Mouse (Mus musculus) hindbrain, embryonic 13.5 days (tissue): Measurements from ENCODE around the gene C1qtnf3. TPM values are rescaled to one million over a fixed set of nuclear protein-coding genes. Genes with fewer than 3 reads are reported as not detected.
A peak's percentile ranks its signal among the peaks of the same experiment; 100 is the strongest.

Experiments
- ATAC-seq: fragments of 200-750 bp; cut with Nextera tagmentation; 2 replicates; pipeline ENCODE4 v1.8.0; 2017; ENCODE audit warnings: moderate TSS enrichment; ENCODE audit not compliant: low FRiP score
- H3K27ac ChIP-seq: fragments of 300-500 bp; sonication (generic); 2 replicates; pipeline ENCODE4 v1.5.1; 2015; ENCODE audit warnings: inconsistent platforms, mild to moderate bottlenecking, moderate library complexity
- H3K27me3 ChIP-seq: fragments of 300-500 bp; sonication (generic); 2 replicates; pipeline ENCODE4 v1.6.1; 2015; ENCODE audit warnings: mild to moderate bottlenecking, inconsistent platforms
- H3K36me3 ChIP-seq: fragments of 300-500 bp; sonication (generic); 2 replicates; pipeline ENCODE4 v1.6.1; 2015; ENCODE audit warnings: mild to moderate bottlenecking, inconsistent platforms
- H3K4me1 ChIP-seq: fragments of 300-500 bp; sonication (generic); replicated peaks from 2 replicates; pipeline ENCODE4 v1.6.1; 2015; ENCODE audit warnings: inconsistent platforms
- H3K4me2 ChIP-seq: fragments of 300-500 bp; sonication (generic); 2 replicates; pipeline ENCODE4 v1.6.1; 2015; ENCODE audit warnings: inconsistent platforms, mild to moderate bottlenecking, moderate library complexity
- H3K4me3 ChIP-seq: fragments of 300-500 bp; sonication (generic); 2 replicates; pipeline ENCODE4 v1.5.1; 2015; ENCODE audit warnings: mild to moderate bottlenecking, inconsistent platforms
- H3K9ac ChIP-seq: fragments of 300-500 bp; sonication (generic); 2 replicates; pipeline ENCODE4 v1.6.1; 2015; ENCODE audit warnings: mild to moderate bottlenecking, inconsistent platforms
- H3K9me3 ChIP-seq: fragments of 300-500 bp; sonication (generic); 2 replicates; pipeline ENCODE4 v1.6.1; 2016; ENCODE audit warnings: inconsistent platforms
- WGBS: fragments of 180-500 bp; shearing (Covaris S2); methylation state at CpG from one replicate; pipeline ENCODE4 v1.1.7; 2015; 5-methylcytosine and 5-hydroxymethylcytosine counted together
- polyA plus RNA-seq: library from polyadenylated mRNA; unstranded; fragments of >200 nt; fragmentation: Nextera tagmentation; extraction: Ambion mirVana; gene quantifications from 2 replicates; pipeline ENCODE4 v1.2.1, GENCODE M21; 2015

C1qtnf3 gene
- 3.5 and 3.7 TPM in 2 replicates for polyA plus RNA-seq

GRCm38 (mm10) chr15:10951951-10952759 is at the start of gene C1qtnf3:
Gene C1qtnf3, plus strand, starts transcription at chr15:10952332.
- Histone ChIP-seq H3K4me1 (peaks cover 16% of the 10 kb centered on the region), H3K36me3 (no peaks in the 10 kb centered on the region), H3K4me3 (0 out of 2 replicates have a peak within 1 kb of the TSS, but pooled peaks have one; percentile 12), H3K9me3 (no peaks in the 10 kb centered on the region), H3K27me3 (no peaks in the 10 kb centered on the region), H3K4me2 (peak within 1 kb of the TSS; percentile 38), H3K27ac (peak within 1 kb of the TSS; percentile 46), H3K9ac (no peak within 1 kb of the TSS)
- ATAC-seq, result peak; percentile 70
- 59% methylated on average over 23 of the region's 23 CpGs for WGBS

- WGBS, result 87% methylated on average over 4 of the region's 4 CpGs
- H3K4me3 ChIP-seq, result no peak overlapping the region
- no peaks in the 10 kb centered on the region for H3K4me1 ChIP-seq
- no peak overlapping the region for H3K27ac ChIP-seq
- H3K27me3 ChIP-seq, result no peaks in the 10 kb centered on the region
- no peak overlapping the region for H3K4me2 ChIP-seq
- no peak for ATAC-seq
- H3K9me3 ChIP-seq, result no peaks in the 10 kb centered on the region
- H3K9ac ChIP-seq, result no peak overlapping the region
- no peaks in the 10 kb centered on the region for H3K36me3 ChIP-seq
Observed at GRCm38 (mm10) chr15:10902360-10902759, 49.8 kb upstream of the C1qtnf3 start.

- no peaks in the 10 kb centered on the region for H3K4me1 ChIP-seq
- no peak overlapping the region for H3K9ac ChIP-seq
- 83% methylated on average over 4 of the region's 4 CpGs for WGBS
- no peaks in the 10 kb centered on the region for H3K36me3 ChIP-seq
- no peak for ATAC-seq
- H3K4me3 ChIP-seq, result no peak overlapping the region
- no peaks in the 10 kb centered on the region for H3K27me3 ChIP-seq
- H3K27ac ChIP-seq, result no peak overlapping the region
- no peak overlapping the region for H3K4me2 ChIP-seq
- no peaks in the 10 kb centered on the region for H3K9me3 ChIP-seq
Observed at GRCm38 (mm10) chr15:10916611-10917311, 35.4 kb upstream of the C1qtnf3 start.

GRCm38 (mm10) chr15:10917312-10917660 is 34.8 kb upstream of the C1qtnf3 start:
- H3K4me2 ChIP-seq, result no peak overlapping the region
- H3K9ac ChIP-seq, result no peak overlapping the region
- no peak for ATAC-seq
- no peaks in the 10 kb centered on the region for H3K27me3 ChIP-seq
- no peaks in the 10 kb centered on the region for H3K4me1 ChIP-seq
- no peaks in the 10 kb centered on the region for H3K36me3 ChIP-seq
- no peak overlapping the region for H3K4me3 ChIP-seq
- no peaks in the 10 kb centered on the region for H3K9me3 ChIP-seq
- no peak overlapping the region for H3K27ac ChIP-seq
- WGBS, result 91% methylated on average over 3 of the region's 3 CpGs

- ATAC-seq, result no peak
- Histone ChIP-seq H3K36me3 (no peaks in the 10 kb centered on the region), H3K9me3 (no peaks in the 10 kb centered on the region), H3K27ac (no peak overlapping the region), H3K27me3 (no peaks in the 10 kb centered on the region), H3K4me2 (no peak overlapping the region), H3K4me3 (no peak overlapping the region), H3K4me1 (0 out of 2 replicates have a peak, but pooled peaks cover 4% of the 10 kb centered on the region), H3K9ac (no peak overlapping the region)
- WGBS, result 79% methylated on average over 5 of the region's 5 CpGs
Observed at GRCm38 (mm10) chr15:10920212-10920611, 31.9 kb upstream of the C1qtnf3 start.

GRCm38 (mm10) chr15:10921064-10921463 is 31.1 kb upstream of the C1qtnf3 start:
- Histone ChIP-seq H3K27ac (no peak overlapping the region), H3K36me3 (no peaks in the 10 kb centered on the region), H3K4me3 (no peak overlapping the region), H3K9ac (no peak overlapping the region), H3K4me2 (no peak overlapping the region), H3K9me3 (no peaks in the 10 kb centered on the region), H3K4me1 (0 out of 2 replicates have a peak, but pooled peaks cover 4% of the 10 kb centered on the region), H3K27me3 (no peaks in the 10 kb centered on the region)
- 36% methylated on average over 4 of the region's 4 CpGs for WGBS
- no peak for ATAC-seq

GRCm38 (mm10) chr15:10922061-10922460 is 30.1 kb upstream of the C1qtnf3 start:
- Histone ChIP-seq H3K9ac (no peak overlapping the region), H3K36me3 (no peaks in the 10 kb centered on the region), H3K9me3 (no peaks in the 10 kb centered on the region), H3K4me1 (0 out of 2 replicates have a peak, but pooled peaks cover 4% of the 10 kb centered on the region), H3K27ac (no peak overlapping the region), H3K27me3 (no peaks in the 10 kb centered on the region), H3K4me2 (no peak overlapping the region), H3K4me3 (no peak overlapping the region)
- ATAC-seq, result no peak

- Histone ChIP-seq H3K36me3 (no peaks in the 10 kb centered on the region), H3K4me1 (0 out of 2 replicates have a peak, but pooled peaks cover 4% of the 10 kb centered on the region), H3K4me3 (no peak overlapping the region), H3K9me3 (no peaks in the 10 kb centered on the region), H3K27ac (no peak overlapping the region), H3K9ac (no peak overlapping the region), H3K27me3 (no peaks in the 10 kb centered on the region), H3K4me2 (no peak overlapping the region)
- 21% methylated on average over 3 of the region's 3 CpGs for WGBS
- peak; percentile 65; the same call in 1 of the 2 replicates for ATAC-seq
Observed at GRCm38 (mm10) chr15:10922570-10922969, 29.6 kb upstream of the C1qtnf3 start.

GRCm38 (mm10) chr15:10923076-10923995 is 28.8 kb upstream of the C1qtnf3 start:
- H3K9ac ChIP-seq, result no peak overlapping the region
- H3K4me1 ChIP-seq, result 0 out of 2 replicates have a peak, but pooled peaks cover 4% of the 10 kb centered on the region
- H3K36me3 ChIP-seq, result no peaks in the 10 kb centered on the region
- WGBS, result 70% methylated on average over 4 of the region's 4 CpGs
- H3K4me2 ChIP-seq, result no peak overlapping the region
- no peak for ATAC-seq
- H3K4me3 ChIP-seq, result no peak overlapping the region
- H3K27me3 ChIP-seq, result no peaks in the 10 kb centered on the region
- H3K9me3 ChIP-seq, result no peaks in the 10 kb centered on the region
- H3K27ac ChIP-seq, result no peak overlapping the region

GRCm38 (mm10) chr15:10927325-10927724 is 24.8 kb upstream of the C1qtnf3 start:
- Histone ChIP-seq H3K4me3 (no peak overlapping the region), H3K4me2 (no peak overlapping the region), H3K27ac (no peak overlapping the region), H3K36me3 (no peaks in the 10 kb centered on the region), H3K27me3 (no peaks in the 10 kb centered on the region), H3K4me1 (0 out of 2 replicates have a peak, but pooled peaks cover 4% of the 10 kb centered on the region), H3K9me3 (no peaks in the 10 kb centered on the region), H3K9ac (no peak overlapping the region)
- 38% methylated on average over 8 of the region's 8 CpGs for WGBS
- no peak for ATAC-seq

GRCm38 (mm10) chr15:10928633-10929270 is 23.4 kb upstream of the C1qtnf3 start:
- no peak overlapping the region for H3K27ac ChIP-seq
- no peak overlapping the region for H3K4me2 ChIP-seq
- WGBS, result 99% methylated on average over 5 of the region's 5 CpGs
- no peak overlapping the region for H3K4me3 ChIP-seq
- ATAC-seq, result no peak
- no peaks in the 10 kb centered on the region for H3K27me3 ChIP-seq
- H3K36me3 ChIP-seq, result no peaks in the 10 kb centered on the region
- no peaks in the 10 kb centered on the region for H3K9me3 ChIP-seq
- H3K4me1 ChIP-seq, result no peaks in the 10 kb centered on the region
- H3K9ac ChIP-seq, result no peak overlapping the region
